Mouse (Mus musculus): Measurements from ENCODE around the gene Omt2a. TPM values are rescaled to one million over a fixed set of nuclear protein-coding genes. Genes with fewer than 3 reads are reported as not detected.
"Not testable (repeated sequence)": the region's sequence is repeated elsewhere in the genome, so short reads cannot be mapped to it uniquely, and the experiment has no call there.

The Omt2a gene
- not detected in 2 replicates for polyA plus RNA-seq (2016; fragmentation: Nextera tagmentation; extraction: Ambion mirVana)

- H3K27ac ChIP-seq: no peak within 1 kb of the TSS
- no peak within 1 kb of the TSS for H3K9ac ChIP-seq
- no peak for ATAC-seq (ENCODE audit: insufficient number of reproducible peaks, insufficient read depth, low FRiP score, low TSS enrichment)
- H3K4me3 ChIP-seq: no peak within 1 kb of the TSS
- no peaks in the 10 kb centered on the region for H3K36me3 ChIP-seq
- 78% methylated on average over 2 of the region's 2 CpGs for WGBS
- no peaks in the 10 kb centered on the region for H3K27me3 ChIP-seq
- no peaks in the 10 kb centered on the region for H3K4me1 ChIP-seq
- H3K9me3 ChIP-seq: no peaks in the 10 kb centered on the region
- no peak within 1 kb of the TSS for H3K4me2 ChIP-seq (replicated peaks)
Measured at GRCm38 (mm10) chr9:78314696-78315095, at the start of gene Omt2a. Omt2a (minus strand) TSS chr9:78314796.

GRCm38 (mm10) chr9:78363374-78363773 is 48.8 kb upstream of the Omt2a start:
- no peaks in the 10 kb centered on the region for H3K4me1 ChIP-seq
- H3K36me3 ChIP-seq: no peaks in the 10 kb centered on the region
- H3K27ac ChIP-seq: no peak overlapping the region
- no peak overlapping the region for H3K4me2 ChIP-seq (replicated peaks)
- no peak overlapping the region for H3K9ac ChIP-seq
- H3K9me3 ChIP-seq: no peaks in the 10 kb centered on the region
- ATAC-seq (ENCODE audit: insufficient number of reproducible peaks, insufficient read depth, low FRiP score, low TSS enrichment): no peak
- WGBS: 61% methylated on average over 6 of the region's 6 CpGs
- no peak overlapping the region for H3K4me3 ChIP-seq
- no peaks in the 10 kb centered on the region for H3K27me3 ChIP-seq

GRCm38 (mm10) chr9:78360484-78360872 is 45.9 kb upstream of the Omt2a start:
- no peaks in the 10 kb centered on the region for H3K36me3 ChIP-seq
- H3K27ac ChIP-seq: no peak overlapping the region
- no peak overlapping the region for H3K9ac ChIP-seq
- no peak for ATAC-seq (ENCODE audit: insufficient number of reproducible peaks, insufficient read depth, low FRiP score, low TSS enrichment)
- no peaks in the 10 kb centered on the region for H3K9me3 ChIP-seq
- H3K4me1 ChIP-seq: no peaks in the 10 kb centered on the region
- H3K4me2 ChIP-seq (replicated peaks): no peak overlapping the region
- WGBS: 42% methylated on average over 2 of the region's 2 CpGs
- H3K27me3 ChIP-seq: no peaks in the 10 kb centered on the region
- no peak overlapping the region for H3K4me3 ChIP-seq

- Histone ChIP-seq H3K4me3 (no peak overlapping the region), H3K4me1 (no peaks in the 10 kb centered on the region), H3K27me3 (no peaks in the 10 kb centered on the region), H3K9me3 (no peaks in the 10 kb centered on the region), H3K36me3 (no peaks in the 10 kb centered on the region), H3K9ac (no peak overlapping the region), H3K27ac (no peak overlapping the region), H3K4me2 (replicated peaks) (no peak overlapping the region)
- no peak for ATAC-seq (ENCODE audit: insufficient number of reproducible peaks, insufficient read depth, low FRiP score, low TSS enrichment)
- WGBS: 78% methylated on average over 6 of the region's 6 CpGs
Measured at GRCm38 (mm10) chr9:78359750-78360483, 45.3 kb upstream of the Omt2a start.

GRCm38 (mm10) chr9:78358053-78358452 is 43.5 kb upstream of the Omt2a start:
- no peaks in the 10 kb centered on the region for H3K4me1 ChIP-seq
- 0 out of 2 replicates have a peak, but pooled peaks have one; percentile 6 for ATAC-seq (ENCODE audit: insufficient number of reproducible peaks, insufficient read depth, low FRiP score, low TSS enrichment)
- no peak overlapping the region for H3K9ac ChIP-seq
- H3K27ac ChIP-seq: no peak overlapping the region
- WGBS: 18% methylated on average over 9 of the region's 9 CpGs
- no peak overlapping the region for H3K4me2 ChIP-seq (replicated peaks)
- H3K27me3 ChIP-seq: no peaks in the 10 kb centered on the region
- no peak overlapping the region for H3K4me3 ChIP-seq
- H3K9me3 ChIP-seq: no peaks in the 10 kb centered on the region
- no peaks in the 10 kb centered on the region for H3K36me3 ChIP-seq

GRCm38 (mm10) chr9:78355611-78356010 is 41.0 kb upstream of the Omt2a start, which contains the start of gene Gsta2:
Gsta2 (minus strand) TSS chr9:78355788.
- ATAC-seq (ENCODE audit: insufficient number of reproducible peaks, insufficient read depth, low FRiP score, low TSS enrichment): no peak
- Histone ChIP-seq H3K27ac (no peak within 1 kb of the TSS), H3K9ac (no peak within 1 kb of the TSS), H3K4me1 (no peaks in the 10 kb centered on the region), H3K9me3 (no peaks in the 10 kb centered on the region), H3K27me3 (no peaks in the 10 kb centered on the region), H3K36me3 (no peaks in the 10 kb centered on the region), H3K4me2 (replicated peaks) (no peak within 1 kb of the TSS), H3K4me3 (no peak within 1 kb of the TSS)
- WGBS: 88% methylated on average over 8 of the region's 8 CpGs

- Histone ChIP-seq H3K9me3 (no peaks in the 10 kb centered on the region), H3K27me3 (no peaks in the 10 kb centered on the region), H3K4me2 (replicated peaks) (no peak overlapping the region), H3K4me3 (no peak overlapping the region), H3K4me1 (no peaks in the 10 kb centered on the region), H3K9ac (no peak overlapping the region), H3K27ac (no peak overlapping the region), H3K36me3 (no peaks in the 10 kb centered on the region)
- ATAC-seq (ENCODE audit: insufficient number of reproducible peaks, insufficient read depth, low FRiP score, low TSS enrichment): no peak
- WGBS: 81% methylated on average over 11 of the region's 11 CpGs
Measured at GRCm38 (mm10) chr9:78354665-78355578, 40.3 kb upstream of the Omt2a start.

- Histone ChIP-seq H3K4me1 (no peaks in the 10 kb centered on the region), H3K36me3 (no peaks in the 10 kb centered on the region), H3K4me3 (no peak overlapping the region), H3K9me3 (no peaks in the 10 kb centered on the region), H3K4me2 (replicated peaks) (no peak overlapping the region), H3K9ac (no peak overlapping the region), H3K27ac (no peak overlapping the region), H3K27me3 (no peaks in the 10 kb centered on the region)
- no peak for ATAC-seq (ENCODE audit: insufficient number of reproducible peaks, insufficient read depth, low FRiP score, low TSS enrichment)
- WGBS: 87% methylated on average over 6 of the region's 6 CpGs
Measured at GRCm38 (mm10) chr9:78351504-78352220, 37.1 kb upstream of the Omt2a start.

GRCm38 (mm10) chr9:78350007-78350406 is 35.4 kb upstream of the Omt2a start:
- H3K4me3 ChIP-seq; H3K4me2 ChIP-seq (replicated peaks); ATAC-seq (ENCODE audit: insufficient number of reproducible peaks, insufficient read depth, low FRiP score, low TSS enrichment); H3K36me3 ChIP-seq; H3K9ac ChIP-seq; H3K4me1 ChIP-seq; H3K27me3 ChIP-seq; H3K9me3 ChIP-seq; H3K27ac ChIP-seq: not testable (repeated sequence)

- not testable (repeated sequence) for H3K36me3 ChIP-seq; H3K27ac ChIP-seq; H3K4me2 ChIP-seq (replicated peaks); H3K4me3 ChIP-seq; H3K9ac ChIP-seq; H3K4me1 ChIP-seq; H3K27me3 ChIP-seq; H3K9me3 ChIP-seq; ATAC-seq (ENCODE audit: insufficient number of reproducible peaks, insufficient read depth, low FRiP score, low TSS enrichment)
- WGBS: 85% methylated on average over 3 of the region's 3 CpGs
Measured at GRCm38 (mm10) chr9:78349141-78349540, 34.5 kb upstream of the Omt2a start.

- not testable (repeated sequence) for H3K9ac ChIP-seq; H3K4me1 ChIP-seq; H3K9me3 ChIP-seq; H3K4me3 ChIP-seq; H3K36me3 ChIP-seq; H3K4me2 ChIP-seq (replicated peaks); H3K27ac ChIP-seq; H3K27me3 ChIP-seq; ATAC-seq (ENCODE audit: insufficient number of reproducible peaks, insufficient read depth, low FRiP score, low TSS enrichment)
- WGBS: 62% methylated on average over 6 of the region's 6 CpGs
Measured at GRCm38 (mm10) chr9:78348206-78349004, 33.8 kb upstream of the Omt2a start.
